Mouse (Mus musculus) embryonic facial prominence, embryonic 14.5 days (tissue): ENCODE data around the gene BC030499. TPM values are rescaled to one million over a fixed set of nuclear protein-coding genes. Genes with fewer than 3 reads are reported as not detected.

Experiments used
- polyA plus RNA-seq: library from polyadenylated mRNA; unstranded; fragments of >200 nt; fragmentation: Nextera tagmentation; extraction: Ambion mirVana; gene quantifications from 2 replicates; pipeline ENCODE4 v1.2.1, GENCODE M21; 2014

The BC030499 gene
- polyA plus RNA-seq, 1 experiment from 2014 or later = 0.11 TPM

Other genes with a start within 250 kb of the BC030499 start
- gene Eral1, start 210.5 kb upstream of the BC030499 start, polyA plus RNA-seq = 30.9 and 32.4 TPM in 2 replicates
- gene Fam222b, start 196.2 kb upstream of the BC030499 start, polyA plus RNA-seq = 15.9 and 16.3 TPM in 2 replicates
- 52.4 and 60.8 TPM in 2 replicates for gene Traf4, start 125.3 kb upstream of the BC030499 start, polyA plus RNA-seq
- 10.8 and 12.6 TPM in 2 replicates for gene Nek8, start 114.2 kb upstream of the BC030499 start, polyA plus RNA-seq
- gene Tlcd1, start 114.1 kb upstream of the BC030499 start, polyA plus RNA-seq = 22.2 and 23.8 TPM in 2 replicates
- gene Rpl23a, start 107.3 kb upstream of the BC030499 start, polyA plus RNA-seq = 1,626 and 1,746 TPM in 2 replicates
- 136 and 156 TPM in 2 replicates for gene Rab34, start 102.4 kb upstream of the BC030499 start, polyA plus RNA-seq
- gene Proca1, start 97.4 kb upstream of the BC030499 start, polyA plus RNA-seq = 2.4 and 2.7 TPM in 2 replicates
- 93.1 and 103 TPM in 2 replicates for gene Sdf2, start 45.1 kb upstream of the BC030499 start, polyA plus RNA-seq
- gene Supt6, start 44.9 kb upstream of the BC030499 start, polyA plus RNA-seq = 26.6 and 28.7 TPM in 2 replicates
- 73.6 and 78.9 TPM in 2 replicates for gene 2610507B11Rik, start 29.1 kb upstream of the BC030499 start, polyA plus RNA-seq
- 23.8 and 25.3 TPM in 2 replicates for gene Spag5, start 10.7 kb downstream of the BC030499 start, polyA plus RNA-seq
- gene Aldoc, start 32.1 kb downstream of the BC030499 start, polyA plus RNA-seq = 20.4 and 24.1 TPM in 2 replicates
- 72.3 and 82.1 TPM in 2 replicates for gene Pigs, start 37.6 kb downstream of the BC030499 start, polyA plus RNA-seq
- 39.9 and 46.1 TPM in 2 replicates for gene Unc119, start 52.6 kb downstream of the BC030499 start, polyA plus RNA-seq
- 1.4 and 1.6 TPM in 2 replicates for gene Foxn1, start 95.7 kb downstream of the BC030499 start, polyA plus RNA-seq
- not detected in 2 replicates for gene Slc13a2, start 131.4 kb downstream of the BC030499 start, polyA plus RNA-seq
- 12.6 and 14.8 TPM in 2 replicates for gene Slc46a1, start 174.9 kb downstream of the BC030499 start, polyA plus RNA-seq
- 3.9 and 4.0 TPM in 2 replicates for gene Sarm1, start 206.9 kb downstream of the BC030499 start, polyA plus RNA-seq
- 9.9 and 11.3 TPM in 2 replicates for gene Vtn, start 208.2 kb downstream of the BC030499 start, polyA plus RNA-seq
- gene Sebox, start 212.6 kb downstream of the BC030499 start, polyA plus RNA-seq = 0.17 TPM in 1 of 2 replicates, not detected in the other
- 39.0 and 39.8 TPM in 2 replicates for gene Tmem199, start 221.3 kb downstream of the BC030499 start, polyA plus RNA-seq
- 152 and 156 TPM in 2 replicates for gene Poldip2, start 221.4 kb downstream of the BC030499 start, polyA plus RNA-seq
- gene Tnfaip1, start 245.5 kb downstream of the BC030499 start, polyA plus RNA-seq = 76.0 and 83.0 TPM in 2 replicates
- gene Ift20, start 245.5 kb downstream of the BC030499 start, polyA plus RNA-seq = 172 and 178 TPM in 2 replicates